Comparison of ENCODE assay signal across 8 mouse cellular contexts in the genomic region with DNA sequence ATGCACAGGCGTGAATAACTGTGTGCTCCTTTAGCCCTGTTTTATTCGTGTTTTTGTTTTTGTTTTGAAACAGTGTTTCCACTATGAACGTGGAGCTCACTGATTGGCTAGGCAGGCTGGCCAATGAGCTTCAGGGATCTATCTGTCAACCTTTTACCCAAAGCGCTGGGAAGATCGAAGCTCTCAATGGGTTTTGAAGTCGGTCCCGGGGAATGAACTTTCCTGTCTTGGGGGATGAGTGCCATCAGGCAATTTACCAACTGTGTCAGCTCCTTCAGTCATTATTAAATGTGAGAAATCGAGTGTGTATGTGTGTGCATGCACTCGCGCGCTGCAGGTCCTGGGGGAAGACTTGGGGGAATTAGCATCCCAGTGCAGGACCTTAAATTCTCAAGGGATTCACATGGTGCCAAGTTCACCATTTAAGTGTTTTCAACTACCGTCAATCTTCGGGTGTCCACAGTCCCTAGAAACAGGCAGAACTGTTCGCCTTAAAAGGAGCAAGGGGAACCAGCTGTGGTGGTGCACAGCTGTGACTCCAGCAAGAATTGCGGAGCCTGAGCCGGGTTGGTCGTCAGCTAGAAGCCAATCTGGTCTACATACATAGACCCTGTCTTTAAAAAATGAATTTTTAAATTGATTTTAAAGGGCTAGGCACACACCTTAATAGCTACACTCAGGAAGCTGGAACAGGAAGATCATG. TPM values are rescaled to one million over a fixed set of nuclear protein-coding genes. Genes with fewer than 3 reads are reported as not detected.
DNase-seq lines count a peak whose midpoint lies in the region; ATAC-seq and TF ChIP-seq lines count a peak whose summit lies in the region.

No protein-coding gene starts in this region.

- H3K4me2 ChIP-seq in midbrain, embryonic 15.5 days = peak overlapping the region; percentile 71

- no peak for TF ChIP-seq CTCF in brain, embryonic 14.5 days (IDR thresholded peaks at IDR 0.05; ENCODE audit: borderline replicate concordance, extremely low read depth, insufficient read depth, insufficient read length)

- H3K4me1 ChIP-seq in heart, embryonic 10.5 days = peaks cover 41% of the 10 kb centered on the region
- H3K4me1 ChIP-seq in midbrain, embryonic 15.5 days = peaks cover 41% of the 10 kb centered on the region

- DNase-seq in heart, adult 18-20 months = peak; percentile 47 to 58
- DNase-seq in heart, adult 9 months (ENCODE audit: low spot score in 2 of 2) = no peak
- peak; percentile 55 for DNase-seq in brain, embryonic 14.5 days (ENCODE audit: low read depth)
- DNase-seq in heart, embryonic 10.5 days (ENCODE audit: low spot score) = peak; percentile 84
- DNase-seq in kidney, postnatal 4 days = peak; percentile 37 to 57
- DNase-seq in frontal cortex, postnatal 25 days (ENCODE audit: low spot score in 2 of 2) = no peak

- no peak for TF ChIP-seq POLR2A in brain, embryonic 14.5 days (IDR thresholded peaks at IDR 0.05; ENCODE audit: borderline replicate concordance, extremely low read depth, insufficient read depth, insufficient read length, poor library complexity, severe bottlenecking)

- peak overlapping the region; percentile 96 for H3K27ac ChIP-seq in heart, embryonic 10.5 days
- H3K27ac ChIP-seq in midbrain, embryonic 15.5 days = peak overlapping the region; percentile 87

- peak overlapping the region; percentile 46; the same call in 1 of the 2 replicates for H3K9ac ChIP-seq in midbrain, embryonic 15.5 days

- peak overlapping the region; percentile 98 for H3K4me3 ChIP-seq in heart, embryonic 10.5 days
- H3K4me3 ChIP-seq in midbrain, embryonic 15.5 days = peak overlapping the region; percentile 57

- no peaks in the 10 kb centered on the region for H3K27me3 ChIP-seq in heart, embryonic 10.5 days (ENCODE audit: insufficient read depth, poor library complexity, severe bottlenecking)
- H3K27me3 ChIP-seq in midbrain, embryonic 15.5 days (replicated peaks) = no peaks in the 10 kb centered on the region

- no peak for ATAC-seq in midbrain, embryonic 15.5 days (replicated peaks)
- no peak for ATAC-seq in activated CD4-positive, CD25-positive, alpha-beta regulatory T cell, adult 4 months

- H3K9me3 ChIP-seq in heart, embryonic 10.5 days = no peaks in the 10 kb centered on the region
- no peaks in the 10 kb centered on the region for H3K9me3 ChIP-seq in midbrain, embryonic 15.5 days

- H3K36me3 ChIP-seq in heart, embryonic 10.5 days = peaks cover 7% of the 10 kb centered on the region; the same call in 1 of the 2 replicates
- no peaks in the 10 kb centered on the region for H3K36me3 ChIP-seq in midbrain, embryonic 15.5 days (replicated peaks)

- 20% methylated on average over 17 of the region's 17 CpGs for WGBS in heart, embryonic 10.5 days
- 23% methylated on average over 17 of the region's 17 CpGs for WGBS in midbrain, embryonic 15.5 days

RNA-seq across cellular contexts. Expression of gene Foxk1, which starts 1.0 kb away (rescaled TPM):
- total RNA-seq in heart, adult 18-20 months (2021) = 10 to 100 TPM; 15.7 to 15.9 TPM
- 12.5 and 22.1 TPM in 2 replicates for polyA plus RNA-seq in brain, embryonic 14.5 days (2012; rRNA removed)
- polyA plus RNA-seq in heart, embryonic 10.5 days (2016; fragmentation: Nextera tagmentation; extraction: Ambion mirVana) = 3.3 and 4.5 TPM in 2 replicates
- polyA plus RNA-seq in midbrain, embryonic 15.5 days (2015; fragmentation: Nextera tagmentation; extraction: Ambion mirVana) = 6.9 and 8.1 TPM in 2 replicates
- 10 to 100 TPM in 1 of 2 experiments, 1 to 10 TPM in 1; 9.4 to 13.3 TPM for polyA plus RNA-seq in activated CD4-positive, CD25-positive, alpha-beta regulatory T cell, adult 4 months (2017; shearing (Covaris generic))

Comparison
In these comparisons a context has a peak if more than half of its experiments do, and no peak if none do; other contexts are left out.
1. DNase-seq: peak in heart, adult 18-20 months (2 of 2), brain, embryonic 14.5 days (single experiment), heart, embryonic 10.5 days (single experiment) and kidney, postnatal 4 days (2 of 2); none in heart, adult 9 months (0 of 2) and frontal cortex, postnatal 25 days (0 of 2).